Mouse (Mus musculus) ES-E14 (cell line): ENCODE results near the gene Gga3. TPM values are rescaled to one million over a fixed set of nuclear protein-coding genes. Genes with fewer than 3 reads are reported as not detected.

Experiments
- DNase-seq: peaks from one replicate; pipeline ENCODE4 v3.0.0-alpha.2; 2013; ENCODE audit warnings: low read depth, low spot score
- H3K27ac ChIP-seq: 2 replicates; pipeline ENCODE4 v1.5.1; 2012; ENCODE audit warnings: low read depth, mild to moderate bottlenecking, low read length, moderate library complexity, mixed read lengths; ENCODE audit not compliant: poor library complexity, insufficient read depth, severe bottlenecking
- H3K36me3 ChIP-seq: 2 replicates; pipeline ENCODE4 v1.6.1; 2012; ENCODE audit warnings: mild to moderate bottlenecking, low read length, moderate library complexity, mixed read lengths; ENCODE audit not compliant: control insufficient read depth, poor library complexity, insufficient read depth, severe bottlenecking
- H3K4me1 ChIP-seq, 2 experiments: fragments of 150-350 bp in 1 of 2; sonication (generic) in 1 of 2; 2 replicates each; pipeline ENCODE4 v1.6.1; 2012; ENCODE audit warnings: low read length in 2 of 2, mild to moderate bottlenecking in 1 of 2, mixed read lengths in 1 of 2; ENCODE audit not compliant: control insufficient read depth in 2 of 2, insufficient read depth in 2 of 2, poor library complexity in 1 of 2
- H3K4me3 ChIP-seq, 2 experiments: fragments of 150-350 bp in 1 of 2; sonication (generic) in 1 of 2; 2 replicates each; pipeline ENCODE4 v1.5.1; 2012; ENCODE audit warnings: low read length in 2 of 2, low read depth in 1 of 2, mild to moderate bottlenecking in 1 of 2, mixed read lengths in 1 of 2; ENCODE audit not compliant: insufficient read depth in 1 of 2, poor library complexity in 1 of 2, severe bottlenecking in 1 of 2
- H3K9ac ChIP-seq: 2 replicates; pipeline ENCODE4 v1.6.1; 2012; ENCODE audit warnings: low read depth, mild to moderate bottlenecking, low read length, mixed read lengths; ENCODE audit not compliant: poor library complexity, insufficient read depth, severe bottlenecking
- H3K9me3 ChIP-seq: fragments of 150-350 bp; sonication (generic); 2 replicates; pipeline ENCODE4 v1.6.1; 2012; ENCODE audit warnings: low read depth, mild to moderate bottlenecking, low read length; ENCODE audit not compliant: control insufficient read depth, insufficient read depth
- CHD2 ChIP-seq: IDR thresholded peaks from 2 replicates; pipeline ENCODE4 v1.6.1; 2014; ENCODE audit warnings: mild to moderate bottlenecking, low read depth, low read length, inconsistent platforms
- HCFC1 ChIP-seq: IDR thresholded peaks from 2 replicates; pipeline ENCODE4 v1.6.1; 2012; ENCODE audit warnings: low read length, inconsistent platforms, borderline replicate concordance; ENCODE audit not compliant: insufficient read depth
- MAFK ChIP-seq: IDR thresholded peaks from 2 replicates; pipeline ENCODE4 v1.6.1; 2014; ENCODE audit warnings: mild to moderate bottlenecking, low read depth, low read length, inconsistent platforms; ENCODE audit not compliant: insufficient read depth
- ZC3H11A ChIP-seq: IDR thresholded peaks from 2 replicates; pipeline ENCODE4 v1.6.1; 2012; ENCODE audit warnings: low read depth, mild to moderate bottlenecking, inconsistent platforms, low read length, borderline replicate concordance
- ZNF384 ChIP-seq: IDR thresholded peaks from 2 replicates; pipeline ENCODE4 v1.6.1; 2012; ENCODE audit warnings: low read depth, low read length, inconsistent platforms
- in situ Hi-C, 2 experiments: fragments of 600-800 bp; cut with MboI; formaldehyde crosslinking; loops; one replicate each; pipeline ENCODE4 v1.15.1; 2025; ENCODE audit warnings: low sequenced_read_pairs in 2 of 2, inconsistent platforms in 1 of 2; ENCODE audit not compliant: unreplicated experiment in 2 of 2
- total RNA-seq: library from RNA; depleted of rRNA; stranded (reverse); fragments of 300-350 nt; gene quantifications from 2 replicates; pipeline ENCODE4 v1.2.3, GENCODE M21; 2012; rRNA removed

The Gga3 gene
- total RNA-seq = 31.7 and 39.7 TPM in 2 replicates

- H3K4me3 ChIP-seq = peak within 1 kb of the TSS; percentile 67 to 91
- no peaks in the 10 kb centered on the region for H3K9me3 ChIP-seq
- TF ChIP-seq ZNF384 = no peak
- no peak for TF ChIP-seq ZC3H11A
- TF ChIP-seq HCFC1 = peak; percentile 74
- TF ChIP-seq CHD2 = peak; percentile 91
- no peak for TF ChIP-seq MAFK
- H3K9ac ChIP-seq = peak within 1 kb of the TSS; percentile 98
- in situ Hi-C loops = no loop called here
- DNase-seq = peak; percentile 76
- H3K27ac ChIP-seq = peak within 1 kb of the TSS; percentile 87
- H3K4me1 ChIP-seq = peaks cover 2 to 4% of the 10 kb centered on the region in 2 experiments; a peak in 1 of 4 replicates
- peaks cover 37% of the 10 kb centered on the region for H3K36me3 ChIP-seq
Measured at GRCm38 (mm10) chr11:115603476-115604303, at the start of gene Gga3, which contains the start of gene Mrps7. Gga3 (minus strand) TSS chr11:115604051. Mrps7 (plus strand) TSS chr11:115603925.

GRCm38 (mm10) chr11:115653194-115653593 is 49.3 kb upstream of the Gga3 start:
- Histone ChIP-seq H3K27ac (no peak overlapping the region), H3K36me3 (peaks cover 10% of the 10 kb centered on the region; the same call in 1 of the 2 replicates)

GRCm38 (mm10) chr11:115651680-115652079 is 47.8 kb upstream of the Gga3 start:
- Histone ChIP-seq H3K4me3 (no peak overlapping the region), H3K36me3 (peaks cover 10% of the 10 kb centered on the region; the same call in 1 of the 2 replicates), H3K9me3 (no peaks in the 10 kb centered on the region), H3K9ac (no peak overlapping the region), H3K27ac (no peak overlapping the region), H3K4me1 (peaks cover 0 to 3% of the 10 kb centered on the region in 2 experiments; a peak in 1 of 4 replicates)
- DNase-seq = no peak
- TF ChIP-seq ZC3H11A = no peak
- in situ Hi-C loops = no loop called here

More at GRCm38 (mm10) chr11:115653194-115653593, 49.3 kb upstream of the Gga3 start:
- in situ Hi-C loops = no loop called here
- Histone ChIP-seq H3K9ac (no peak overlapping the region), H3K9me3 (no peaks in the 10 kb centered on the region), H3K4me1 (peaks cover 0 to 3% of the 10 kb centered on the region in 2 experiments; a peak in 1 of 4 replicates), H3K4me3 (no peak overlapping the region)
- DNase-seq = no peak
- TF ChIP-seq HCFC1 (no peak), MAFK (no peak), CHD2 (no peak), ZC3H11A (no peak), ZNF384 (no peak)

GRCm38 (mm10) chr11:115649706-115650105 is 45.9 kb upstream of the Gga3 start:
- TF ChIP-seq ZNF384 (no peak), ZC3H11A (no peak), MAFK (no peak), CHD2 (no peak), HCFC1 (no peak)
- no peak for DNase-seq
- no peak overlapping the region for H3K27ac ChIP-seq
- in situ Hi-C loops = no loop called here
- no peak overlapping the region for H3K9ac ChIP-seq
- peaks cover 16% of the 10 kb centered on the region; the same call in 1 of the 2 replicates for H3K36me3 ChIP-seq
- peaks cover 0 to 3% of the 10 kb centered on the region in 2 experiments; a peak in 1 of 4 replicates for H3K4me1 ChIP-seq
- H3K4me3 ChIP-seq = no peak overlapping the region
- no peaks in the 10 kb centered on the region for H3K9me3 ChIP-seq
